Mouse (Mus musculus) adrenal gland, adult 18-20 months (tissue): ENCODE results near the gene Specc1l. TPM values are rescaled to one million over a fixed set of nuclear protein-coding genes. Genes with fewer than 3 reads are reported as not detected.
"Not testable (repeated sequence)": the region's sequence is repeated elsewhere in the genome, so short reads cannot be mapped to it uniquely, and the experiment has no call there.

Experiments
- DNase-seq, 2 experiments: peaks; one replicate each; pipeline ENCODE4 v3.0.0; 2021 to 2022; ENCODE audit warnings: low spot score in 2 of 2
- total RNA-seq, 2 experiments: library from RNA; stranded (reverse); gene quantifications; 1 replicate in 1 of 2; 2 replicates in 1 of 2; pipeline ENCODE4 v1.2.3; 2021

The Specc1l gene
- total RNA-seq, 2 experiments from 2014 or later, result 51.8 to 56.0 TPM

DNA sequence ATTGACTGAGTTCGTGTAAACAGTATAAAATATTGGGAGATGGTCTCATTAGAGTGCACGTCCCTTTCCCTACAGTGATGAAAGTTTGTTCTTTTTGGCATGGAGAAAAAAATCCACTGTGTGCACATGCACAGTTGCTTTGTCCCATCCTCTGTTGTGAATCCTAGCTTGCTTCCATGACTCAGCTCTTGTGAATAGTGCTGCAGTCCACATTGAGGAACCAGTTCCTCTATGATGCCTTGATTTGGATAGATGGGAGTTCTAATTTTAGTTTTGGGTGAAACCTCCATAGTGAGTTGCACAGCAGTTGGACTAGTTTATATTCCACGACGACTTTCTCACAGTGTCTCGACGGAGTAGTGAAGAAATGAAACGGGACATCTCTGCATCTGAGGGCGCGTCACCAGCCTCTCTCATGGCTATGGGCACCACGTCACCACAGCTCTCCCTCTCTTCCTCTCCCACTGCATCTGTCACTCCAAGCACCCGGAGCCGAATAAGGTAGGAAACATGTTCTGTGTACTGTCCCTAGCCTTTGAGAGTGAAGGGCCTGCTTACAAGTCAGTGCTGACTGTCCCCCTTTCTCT is 64.6 kb downstream of the Specc1l start:
- no peak for DNase-seq

DNA sequence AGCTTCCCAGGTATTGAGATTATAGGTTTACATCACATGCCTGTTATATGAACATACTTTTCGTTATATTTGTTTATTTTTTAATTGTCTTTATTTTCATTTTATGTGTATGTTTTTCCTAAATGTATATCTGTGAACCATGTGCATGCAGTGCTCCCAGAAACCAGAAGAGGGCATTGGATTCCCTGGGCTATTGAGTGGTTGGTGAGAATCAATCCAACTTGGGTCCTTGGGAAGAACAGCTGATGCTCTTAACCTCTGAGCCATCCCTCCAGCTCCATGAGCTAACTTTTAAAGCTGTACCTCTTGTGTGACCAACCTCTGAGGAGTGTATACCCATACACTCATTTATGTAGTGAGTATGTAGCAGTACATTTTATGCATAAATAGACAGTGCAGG is 65.6 kb downstream of the Specc1l start:
- no peak for DNase-seq

DNA sequence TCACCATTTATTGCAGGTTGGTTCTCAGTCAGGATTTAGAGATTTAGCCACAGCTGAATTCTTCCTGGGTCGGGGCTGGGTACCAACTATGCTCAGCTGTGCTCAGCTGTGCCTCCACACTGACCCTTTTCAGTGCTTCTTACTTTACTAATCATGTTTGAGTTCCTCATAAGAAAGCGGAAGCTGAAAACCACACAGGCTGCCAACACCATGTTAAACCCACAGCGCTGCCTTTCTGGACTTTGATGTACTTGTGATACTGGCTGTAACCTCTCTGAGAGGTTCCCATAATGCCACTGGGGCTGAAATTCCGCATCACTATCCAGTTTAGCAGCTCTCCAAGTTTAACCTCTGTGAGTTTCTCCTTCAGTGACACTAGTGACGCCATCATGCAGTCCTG is 70.8 kb downstream of the Specc1l start:
- DNase-seq, result no peak

DNA sequence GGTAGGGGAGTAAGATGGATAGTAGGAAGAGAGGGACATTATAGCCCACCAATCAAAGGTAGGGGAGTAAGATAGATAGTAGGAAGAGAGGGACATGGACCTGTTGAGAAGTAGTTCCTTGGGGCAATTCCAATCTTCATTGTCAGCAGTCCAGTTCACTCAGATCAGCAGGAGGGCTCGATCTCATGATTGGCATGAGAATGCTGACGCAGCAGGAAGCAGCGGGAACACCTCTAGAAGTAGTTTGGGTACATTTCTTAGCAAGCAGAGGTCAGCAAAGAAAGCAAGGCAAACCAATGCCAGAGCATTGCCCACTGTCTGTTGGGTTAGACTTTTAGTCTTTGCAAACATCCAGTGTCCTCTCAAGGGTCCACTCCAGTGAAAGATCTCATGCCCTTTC is 71.9 kb downstream of the Specc1l start:
- DNase-seq, result no peak

DNA sequence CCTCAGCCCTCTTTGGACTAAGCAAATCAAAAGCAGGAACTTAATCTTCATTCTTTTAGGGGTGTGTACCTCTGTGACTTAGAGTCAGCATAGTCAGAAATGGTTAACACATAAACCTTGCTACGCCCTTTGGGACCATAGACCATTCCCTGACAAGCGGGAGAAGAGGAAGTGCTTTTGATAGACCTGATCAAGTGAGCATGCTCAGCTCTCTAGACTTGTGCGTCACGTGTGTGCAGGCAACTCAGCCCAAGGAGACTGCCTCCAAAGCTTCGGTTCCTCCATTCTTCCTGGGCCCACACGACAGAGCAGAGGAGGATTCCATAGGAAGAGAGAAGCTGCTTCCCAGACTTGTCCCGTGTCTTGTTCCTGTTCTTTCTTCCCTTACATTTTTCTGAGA is 76.7 kb downstream of the Specc1l start:
- DNase-seq, result peak in 1 of 2 experiments; percentile 15

DNA sequence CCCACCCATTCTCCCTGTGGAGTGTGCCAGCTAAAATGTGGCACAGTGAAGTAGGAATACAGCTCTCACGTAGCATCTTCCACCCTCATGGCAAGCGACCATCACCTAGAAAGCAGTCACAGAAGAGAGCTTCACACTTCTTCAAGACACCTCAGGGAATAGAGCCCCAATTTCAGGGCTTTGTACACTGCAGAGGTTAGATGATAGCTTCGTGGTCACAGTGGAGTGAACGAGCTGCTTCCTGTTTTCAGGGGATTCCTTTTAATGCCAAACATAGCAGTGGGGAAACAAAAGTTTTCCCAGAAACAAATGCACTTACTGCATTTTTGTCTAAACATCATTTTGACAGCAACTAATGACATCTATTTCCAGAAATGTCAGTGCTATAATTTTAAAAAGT is 77.5 kb downstream of the Specc1l start:
- peak in 1 of 2 experiments; percentile 8 for DNase-seq

DNA sequence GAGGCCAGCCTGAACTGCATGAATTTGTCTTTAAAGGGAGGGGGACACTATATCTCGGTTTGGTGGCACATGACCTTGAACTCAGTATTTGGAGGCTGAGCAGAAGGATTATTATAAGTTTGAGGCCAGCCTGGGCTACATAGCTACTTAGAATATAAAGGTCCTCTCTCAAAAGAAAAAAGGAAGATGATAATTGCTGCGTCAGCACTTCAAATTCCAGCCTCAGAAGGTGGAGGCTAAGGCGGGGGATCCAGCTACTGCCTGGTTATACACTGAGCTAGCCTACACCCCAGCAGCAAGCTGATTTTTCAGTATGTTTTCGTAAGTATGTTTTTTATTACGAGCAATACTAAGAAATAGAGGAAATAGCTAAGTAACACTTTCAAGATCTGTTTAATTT is 78.8 kb downstream of the Specc1l start:
- DNase-seq, result peak in 1 of 2 experiments; percentile 2

DNA sequence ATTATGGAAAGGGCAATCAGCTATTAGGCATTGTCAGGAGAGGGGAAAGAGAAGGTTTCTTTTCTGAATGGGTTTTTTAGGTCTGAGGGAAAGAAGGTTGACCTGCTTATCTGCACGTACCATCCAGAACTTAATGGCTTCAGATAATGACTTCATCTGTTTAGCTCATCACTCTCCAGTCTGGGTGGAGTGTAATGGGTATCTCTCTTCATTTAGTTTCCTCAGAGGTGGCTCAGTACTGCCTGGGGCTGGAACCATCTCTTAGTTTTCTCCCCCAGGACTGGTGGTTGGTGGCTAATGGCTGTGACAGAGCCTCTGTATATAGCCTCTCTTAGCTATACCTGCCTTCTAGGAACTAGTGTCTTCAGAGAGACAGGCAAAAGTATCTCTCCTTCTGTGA is 79.5 kb downstream of the Specc1l start:
- peak in 1 of 2 experiments; percentile 3 for DNase-seq

DNA sequence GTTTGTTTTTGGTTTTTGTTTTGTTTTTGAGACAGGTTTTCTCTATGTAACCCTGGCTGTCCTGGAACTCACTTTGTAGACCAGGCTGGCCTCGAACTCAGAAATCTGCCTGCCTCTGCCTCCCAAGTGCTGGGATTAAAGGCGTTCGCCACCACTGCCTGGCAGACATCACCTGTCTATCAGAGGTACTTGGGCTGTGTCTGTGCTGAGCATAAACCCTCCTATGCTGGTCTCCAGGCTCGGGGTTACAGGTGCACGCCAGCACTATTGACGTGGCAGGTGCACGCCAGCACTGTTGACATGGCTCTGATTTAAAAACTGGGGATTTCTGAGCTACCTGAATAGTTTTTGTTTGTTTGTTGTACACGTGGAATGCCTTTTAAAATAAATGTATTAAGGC is 80.3 kb downstream of the Specc1l start:
- not testable (repeated sequence) for DNase-seq

DNA sequence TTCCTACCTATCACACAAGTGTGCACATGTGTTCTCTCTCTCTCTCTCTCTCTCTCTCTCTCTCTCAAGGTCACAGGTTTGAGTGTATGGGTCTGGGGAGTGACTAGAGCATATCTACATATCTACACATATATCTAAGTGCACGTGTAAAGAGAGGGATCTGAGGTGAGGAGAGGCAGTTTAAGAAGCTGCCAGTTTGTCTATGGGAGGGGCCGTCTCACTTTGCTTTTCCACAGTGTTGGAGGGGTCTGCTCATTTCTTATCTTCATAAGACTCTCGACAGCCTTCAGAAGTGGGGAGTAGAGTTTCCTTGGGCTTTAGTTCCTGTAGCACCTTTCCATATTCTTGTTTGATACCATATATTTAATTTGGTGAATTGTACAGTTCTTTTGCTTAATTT is 81.4 kb downstream of the Specc1l start:
- no peak for DNase-seq

DNA sequence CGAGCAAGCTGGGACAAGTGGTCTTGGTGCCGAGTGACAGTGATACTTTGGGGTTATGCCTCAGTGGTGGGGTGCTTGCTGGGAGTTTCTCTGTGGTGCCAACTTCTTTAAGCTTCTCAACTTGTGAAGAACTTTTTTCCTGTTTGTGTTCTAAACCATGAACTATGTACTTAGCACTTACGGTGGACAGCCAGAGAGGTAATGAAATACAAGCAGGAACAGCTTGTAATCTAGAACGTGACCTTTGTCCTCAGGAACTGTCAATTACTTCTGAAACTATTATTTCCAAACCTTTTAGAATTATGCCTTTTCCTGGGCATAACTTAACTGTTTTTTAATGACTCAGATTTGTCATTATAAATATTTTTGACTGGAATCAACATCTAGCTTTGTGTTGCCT is 82.5 kb downstream of the Specc1l start:
- DNase-seq, result no peak

DNA sequence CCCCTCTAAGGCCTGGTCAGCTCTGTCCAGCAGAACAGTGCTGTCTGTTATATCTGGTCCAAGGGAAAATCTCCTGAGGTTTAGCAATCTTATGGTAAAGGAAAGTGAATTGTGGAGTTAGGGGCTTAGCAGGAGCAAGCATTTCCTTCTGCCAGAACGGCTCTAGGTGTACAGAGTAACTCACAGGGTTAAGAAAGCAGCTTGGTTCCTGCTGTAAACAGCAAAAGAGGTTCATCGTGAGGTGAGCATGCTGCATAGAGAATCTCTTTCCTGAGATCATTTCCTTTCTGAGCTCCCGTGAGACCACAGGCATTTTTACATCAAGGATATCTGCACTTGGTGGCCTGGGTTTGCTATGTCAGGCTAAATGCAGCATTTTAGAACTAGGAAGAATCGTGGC is 83.1 kb downstream of the Specc1l start:
- DNase-seq, result no peak

DNA sequence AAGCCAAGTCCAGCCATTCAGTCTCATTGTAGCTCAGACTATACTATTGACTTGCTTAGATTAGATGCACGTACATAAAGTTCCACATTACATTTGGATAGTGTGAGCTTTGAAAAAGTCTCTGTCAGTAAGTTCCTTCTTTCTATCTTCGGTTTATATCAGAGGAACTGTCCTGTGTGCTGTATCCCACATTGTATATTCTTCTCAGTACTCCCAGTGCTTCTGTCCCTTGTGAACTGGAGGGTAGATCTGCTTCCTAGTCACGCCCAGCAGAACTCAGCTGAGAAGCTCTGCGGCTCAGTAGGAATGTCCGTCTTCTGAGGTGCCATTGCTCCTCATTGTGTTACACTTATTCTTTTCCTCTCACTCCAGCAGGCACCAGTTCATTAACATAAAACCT is 86.7 kb downstream of the Specc1l start:
- no peak for DNase-seq

DNA sequence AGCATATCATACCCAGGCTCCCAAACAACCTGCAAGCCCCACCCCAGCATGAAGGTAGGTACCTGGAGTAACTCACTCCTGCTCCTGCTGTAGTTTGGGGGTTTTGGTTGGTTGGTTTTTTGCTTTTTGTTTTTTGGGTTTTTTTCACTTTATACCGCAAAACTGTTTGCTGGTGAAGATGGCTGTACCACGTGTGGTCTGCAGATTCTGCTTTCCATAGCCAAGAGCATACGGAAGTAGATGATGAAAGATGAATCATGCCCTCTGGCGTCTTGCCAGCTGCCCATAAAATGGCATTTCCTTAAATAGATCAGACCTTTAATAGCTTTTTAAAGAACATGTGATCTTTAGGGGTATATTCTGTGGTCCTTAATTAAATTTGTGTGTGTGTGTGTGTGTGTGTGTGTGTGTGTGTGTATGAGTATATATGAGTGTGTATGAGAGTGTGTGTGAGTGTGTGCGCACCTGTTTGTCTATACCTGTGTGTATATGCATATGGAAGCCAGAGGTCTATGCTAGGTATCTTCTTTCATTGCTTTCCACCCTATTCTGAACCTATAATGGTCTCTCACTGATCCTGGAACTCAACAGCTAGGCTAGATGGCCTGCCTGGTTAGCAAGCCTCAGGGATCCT is 88.0 kb downstream of the Specc1l start:
- peak; percentile 71 to 73 for DNase-seq

DNA sequence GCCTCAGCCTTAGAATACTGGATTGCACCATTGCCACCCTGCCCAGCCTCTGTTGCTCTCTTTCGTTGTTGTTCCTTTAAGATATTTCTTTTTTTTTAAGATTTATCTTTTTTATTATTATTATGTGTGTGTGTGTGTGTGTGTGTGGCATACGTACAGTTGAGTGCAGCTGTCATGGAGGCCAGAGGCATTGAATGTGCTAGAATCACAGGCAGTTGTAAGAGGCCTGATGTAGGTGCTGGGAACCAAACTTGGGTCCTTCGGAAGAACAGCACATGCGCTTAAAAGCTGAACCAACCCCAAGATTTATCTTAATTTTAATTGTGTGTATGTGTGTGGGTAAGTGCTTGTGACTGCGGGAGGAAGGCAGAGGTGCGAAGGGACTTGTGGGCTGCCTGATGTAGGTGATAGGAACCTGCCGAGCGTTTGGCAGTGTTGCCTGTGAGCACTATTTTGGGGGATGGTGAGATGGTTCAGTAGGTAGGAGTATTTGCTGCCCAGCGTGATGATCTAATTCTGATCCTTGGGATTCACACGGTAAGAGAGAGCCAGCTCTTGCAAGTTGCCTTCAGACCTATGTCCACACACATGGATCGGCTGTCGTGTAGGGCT is 89.4 kb downstream of the Specc1l start:
- DNase-seq, result no peak

DNA sequence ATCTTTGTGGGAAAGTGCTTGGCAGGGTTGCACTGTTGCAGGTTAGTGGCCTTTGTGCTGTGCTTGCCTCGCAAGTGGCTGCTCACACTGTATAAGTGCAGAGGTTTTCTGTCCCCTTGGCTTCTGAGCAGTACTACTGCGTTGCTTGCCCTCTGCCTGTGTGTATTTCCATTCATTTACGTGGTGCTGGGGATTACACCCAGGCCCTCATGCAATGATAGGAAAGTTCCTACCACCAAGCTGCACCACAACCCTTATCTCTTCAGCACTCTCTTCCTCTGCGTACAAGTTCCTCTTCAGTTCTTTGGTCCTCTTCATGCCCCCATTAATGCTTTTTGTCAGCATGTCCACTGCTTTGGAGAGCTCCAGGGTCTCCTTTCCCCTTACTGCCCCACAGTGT is 90.1 kb downstream of the Specc1l start:
- DNase-seq, result no peak

DNA sequence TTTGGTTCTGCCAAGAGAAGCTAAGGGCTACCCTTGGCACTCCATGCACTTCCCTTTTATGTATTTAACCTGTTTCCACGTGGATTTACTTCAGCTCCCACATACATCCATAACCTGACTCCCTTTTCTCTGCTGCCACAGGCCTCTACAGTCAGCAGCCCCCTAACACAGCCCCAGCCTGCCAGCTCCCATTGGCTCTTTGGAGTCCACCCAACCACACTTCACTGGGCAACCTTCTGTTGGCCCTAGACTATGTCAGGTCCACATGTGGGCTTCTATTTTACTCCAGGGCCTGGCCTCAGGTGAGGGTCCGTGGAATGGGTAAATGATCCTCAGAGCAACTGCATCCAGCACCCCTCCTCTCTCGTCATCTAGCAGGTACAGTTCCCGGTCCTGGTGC is 90.7 kb downstream of the Specc1l start:
- no peak for DNase-seq

DNA sequence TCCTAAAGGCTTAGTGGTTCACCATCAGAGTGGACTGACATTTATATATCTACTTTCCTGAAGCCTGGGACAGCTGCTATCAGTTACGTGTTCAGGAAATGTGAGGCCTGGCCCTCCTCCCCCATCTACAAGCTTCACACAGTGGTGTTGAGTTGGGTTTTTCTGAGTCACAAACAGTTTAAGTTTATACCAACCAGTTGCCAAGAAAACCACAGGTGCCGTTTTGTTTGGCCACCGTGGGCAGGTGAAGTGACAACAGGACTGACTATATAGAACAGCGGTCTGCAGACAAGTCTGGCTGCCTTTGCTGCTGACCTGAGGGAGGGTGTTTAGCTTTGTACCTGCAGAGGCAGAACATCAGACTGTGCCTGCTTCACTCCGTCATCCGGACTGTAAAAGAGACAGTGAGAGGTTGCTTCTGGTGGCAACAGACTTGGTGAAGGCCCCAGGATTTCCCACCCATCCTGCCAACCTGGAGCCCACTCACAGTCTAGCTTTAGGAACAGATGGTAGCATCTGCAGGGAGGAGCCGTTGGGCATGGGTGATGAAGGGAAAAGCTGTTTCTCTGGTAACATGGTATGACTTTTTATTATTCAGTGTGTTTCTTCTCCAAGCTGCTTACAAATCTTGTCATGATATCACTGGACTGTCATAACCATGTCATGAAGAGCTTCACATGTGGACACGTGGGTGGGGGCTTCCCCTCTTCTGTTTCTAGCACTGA is 91.6 kb downstream of the Specc1l start:
- no peak for DNase-seq

DNA sequence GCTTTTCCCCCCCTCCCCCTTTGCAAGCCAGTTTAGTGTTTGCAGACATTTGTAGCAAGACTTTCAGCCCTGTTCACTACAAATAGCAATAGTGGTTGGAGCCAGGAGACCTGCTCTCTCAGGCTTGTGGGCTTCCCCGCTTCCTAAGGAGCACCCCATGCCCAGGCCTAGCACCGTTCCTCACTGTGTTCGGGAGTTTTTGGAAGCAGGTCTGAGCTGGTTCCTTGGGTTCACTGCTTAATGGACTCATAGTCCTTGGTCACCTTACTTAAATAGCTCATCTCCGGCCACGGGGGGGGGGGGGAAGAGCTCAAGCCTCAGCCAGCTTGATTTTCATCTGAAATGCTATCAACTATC is 92.2 kb downstream of the Specc1l start:
- DNase-seq, result no peak

DNA sequence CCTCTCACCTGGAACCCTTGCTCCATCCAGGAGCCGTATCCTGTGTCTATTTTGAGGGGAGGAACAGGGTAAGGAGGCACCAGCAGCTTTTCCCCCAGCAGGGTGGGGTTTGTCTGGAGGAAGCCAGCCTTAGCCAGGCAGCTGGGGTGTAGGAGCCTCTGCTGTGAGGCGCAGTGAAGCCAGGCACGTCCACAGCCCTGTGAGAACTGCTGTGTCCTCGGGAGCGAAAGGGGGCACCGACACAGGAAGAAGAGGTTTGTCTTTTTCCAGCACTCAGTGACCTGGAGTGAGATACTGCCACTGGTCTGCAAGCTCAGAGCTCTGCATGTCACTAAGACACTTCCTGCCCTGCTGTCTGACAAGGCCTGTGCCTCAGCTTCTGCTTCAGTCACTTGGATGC is 92.5 kb downstream of the Specc1l start:
- DNase-seq, result no peak

DNA sequence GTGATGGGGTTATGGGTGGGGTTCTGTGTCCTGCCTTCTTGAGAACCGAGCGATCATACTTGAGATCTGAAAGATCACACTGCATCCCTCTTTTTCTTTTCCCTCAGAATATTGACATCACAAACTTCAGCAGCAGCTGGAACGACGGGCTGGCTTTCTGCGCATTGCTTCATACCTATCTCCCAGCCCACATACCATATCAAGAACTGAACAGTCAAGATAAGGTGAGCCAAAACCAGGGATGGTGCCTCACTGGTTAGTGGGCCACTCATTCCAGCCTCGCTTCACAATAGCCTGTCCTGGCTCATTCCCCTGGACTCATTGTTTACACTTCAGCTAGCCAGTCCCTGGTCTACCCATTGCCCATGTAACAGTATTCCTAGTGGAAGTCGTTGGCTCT is 95.3 kb downstream of the Specc1l start:
- no peak for DNase-seq

DNA sequence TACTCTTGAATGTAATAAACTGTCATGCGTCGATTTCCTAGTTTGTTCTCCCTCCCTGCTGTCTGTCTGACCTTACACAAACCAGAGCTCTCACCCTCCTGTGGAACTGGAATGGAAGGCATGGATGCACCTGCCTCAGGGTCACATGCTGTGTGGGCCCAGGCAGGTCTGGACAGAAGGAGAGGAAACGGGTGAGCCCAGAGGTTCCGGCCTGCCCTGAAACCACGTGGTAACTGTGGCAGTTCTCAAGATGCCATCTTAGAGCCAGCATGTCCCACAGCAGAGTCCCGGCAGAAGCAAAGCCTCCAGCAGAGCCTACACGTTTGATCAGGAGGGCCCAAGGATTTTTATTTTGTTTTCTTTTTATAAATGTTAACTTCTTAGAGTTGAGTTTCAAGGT is 100.5 kb downstream of the Specc1l start:
- DNase-seq, result no peak
